Mouse (Mus musculus): Measurements from ENCODE around the gene Sdc1. TPM values are rescaled to one million over a fixed set of nuclear protein-coding genes. Genes with fewer than 3 reads are reported as not detected.

The Sdc1 gene
- polyA plus RNA-seq, 1 experiment from 2014 or later: 28.8 TPM

DNA sequence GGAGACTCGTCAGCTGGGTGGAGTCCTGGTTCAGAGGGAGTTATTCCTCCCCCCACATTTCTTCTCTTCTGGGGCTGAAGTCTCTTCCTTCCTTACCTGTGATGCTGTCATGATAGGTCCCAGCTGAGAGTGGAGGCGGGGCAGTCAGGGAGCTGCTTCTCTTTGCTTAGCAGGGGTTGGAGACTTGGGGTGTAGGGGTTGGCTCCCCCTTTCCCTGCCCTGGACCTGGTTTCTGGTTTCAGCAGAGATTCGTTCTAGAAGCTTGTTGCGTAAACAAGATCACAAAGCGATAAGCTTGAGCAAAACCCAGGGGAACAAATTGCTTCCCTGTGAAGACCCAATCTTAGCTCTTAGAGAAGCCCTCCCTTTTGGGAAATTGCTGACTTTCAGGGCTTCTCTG lies 15.4 kb downstream of the Sdc1 start:
- Histone ChIP-seq H3K9me3 (no peaks in the 10 kb centered on the region), H3K4me1 (no peaks in the 10 kb centered on the region), H3K36me3 (0 out of 2 replicates have a peak, but pooled peaks cover 4% of the 10 kb centered on the region), H3K27ac (replicated peaks) (no peak overlapping the region), H3K9ac (replicated peaks) (no peak overlapping the region), H3K4me3 (no peak overlapping the region), H3K27me3 (no peaks in the 10 kb centered on the region), H3K4me2 (replicated peaks) (no peak overlapping the region)
- no peak for ATAC-seq (replicated peaks)
- 93% methylated on average over 5 of the region's 5 CpGs for WGBS

DNA sequence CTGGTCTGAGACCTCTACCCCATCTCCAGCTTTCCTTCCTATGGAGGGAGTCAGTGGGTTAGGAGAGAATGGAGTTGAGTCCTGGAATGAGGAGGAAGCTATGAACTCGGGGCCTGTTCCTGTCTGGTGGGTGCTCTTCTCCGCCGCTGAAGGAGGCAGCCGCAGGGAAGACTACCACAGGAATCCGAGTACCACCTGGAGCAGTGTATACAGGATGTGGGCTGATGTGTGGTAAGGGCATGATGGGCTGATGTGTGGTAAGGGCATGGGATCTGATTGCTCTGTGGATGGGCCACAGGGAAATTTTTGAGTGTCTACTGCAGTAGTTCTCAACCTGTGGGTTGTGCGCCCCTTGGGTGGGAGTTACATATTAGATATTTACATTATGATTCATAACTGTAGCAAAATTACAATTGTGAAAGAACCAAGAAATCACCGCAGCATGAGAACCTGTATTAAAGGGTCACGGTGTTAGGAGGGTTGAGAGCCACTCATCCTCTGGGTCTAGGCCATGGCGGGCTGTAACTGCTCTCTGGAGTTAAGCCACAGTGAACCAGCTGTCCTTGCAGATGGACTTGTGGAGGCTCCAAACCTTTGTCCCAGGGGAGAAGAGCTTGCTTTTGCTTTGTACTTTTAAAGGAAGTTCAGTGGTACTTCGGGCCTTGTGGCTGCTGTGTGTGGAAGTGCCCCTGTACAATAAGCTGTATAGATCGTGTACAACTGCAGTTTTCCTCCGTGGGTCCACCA lies 16.0 kb downstream of the Sdc1 start:
- Histone ChIP-seq H3K4me3 (no peak overlapping the region), H3K36me3 (0 out of 2 replicates have a peak, but pooled peaks cover 9% of the 10 kb centered on the region), H3K9me3 (no peaks in the 10 kb centered on the region), H3K4me2 (replicated peaks) (no peak overlapping the region), H3K9ac (replicated peaks) (no peak overlapping the region), H3K4me1 (no peaks in the 10 kb centered on the region), H3K27ac (replicated peaks) (no peak overlapping the region), H3K27me3 (no peaks in the 10 kb centered on the region)
- 92% methylated on average over 12 of the region's 12 CpGs for WGBS
- no peak for ATAC-seq (replicated peaks)

DNA sequence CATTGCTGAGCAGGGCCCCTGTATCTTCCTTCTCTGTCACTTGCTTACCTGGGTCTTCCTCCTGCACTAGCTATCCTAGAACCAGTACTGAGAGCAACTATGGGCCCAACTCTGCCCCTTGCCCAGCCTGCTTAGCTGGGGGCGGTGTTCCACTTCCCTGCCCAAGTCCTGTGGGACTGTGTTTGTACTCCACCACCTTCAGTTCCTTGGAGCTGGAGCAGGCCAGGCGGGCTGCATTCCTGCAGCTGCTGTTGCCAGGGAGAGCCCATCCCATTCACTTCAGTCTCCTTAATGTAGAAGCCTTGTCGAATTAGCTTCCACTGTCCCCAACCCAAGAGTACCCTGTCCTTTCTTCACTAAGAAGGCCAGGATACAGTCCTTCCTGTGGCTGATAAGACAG lies 17.3 kb downstream of the Sdc1 start:
- H3K9ac ChIP-seq (replicated peaks): no peak overlapping the region
- H3K4me2 ChIP-seq (replicated peaks): no peak overlapping the region
- H3K9me3 ChIP-seq: no peaks in the 10 kb centered on the region
- peaks cover 10% of the 10 kb centered on the region; the same call in 1 of the 2 replicates for H3K36me3 ChIP-seq
- no peak overlapping the region for H3K27ac ChIP-seq (replicated peaks)
- no peaks in the 10 kb centered on the region for H3K4me1 ChIP-seq
- H3K27me3 ChIP-seq: no peaks in the 10 kb centered on the region
- no peak for ATAC-seq (replicated peaks)
- WGBS: 53% methylated on average over 3 of the region's 3 CpGs
- H3K4me3 ChIP-seq: no peak overlapping the region

DNA sequence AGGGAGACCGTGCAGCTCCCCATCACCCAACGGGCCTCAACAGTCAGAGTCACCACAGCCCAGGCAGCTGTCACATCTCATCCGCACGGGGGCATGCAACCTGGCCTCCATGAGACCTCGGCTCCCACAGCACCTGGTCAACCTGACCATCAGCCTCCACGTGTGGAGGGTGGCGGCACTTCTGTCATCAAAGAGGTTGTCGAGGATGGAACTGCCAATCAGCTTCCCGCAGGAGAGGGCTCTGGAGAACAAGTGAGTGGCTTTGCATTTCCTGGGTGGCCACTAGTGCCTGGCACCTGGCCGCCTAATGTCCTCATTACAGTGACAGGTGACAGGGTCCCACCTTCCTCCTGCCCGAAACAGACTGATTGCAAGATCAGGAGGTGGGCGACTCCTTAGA lies 19.5 kb downstream of the Sdc1 start:
- no peaks in the 10 kb centered on the region for H3K9me3 ChIP-seq
- H3K9ac ChIP-seq (replicated peaks): no peak overlapping the region
- H3K4me1 ChIP-seq: no peaks in the 10 kb centered on the region
- H3K4me2 ChIP-seq (replicated peaks): no peak overlapping the region
- H3K4me3 ChIP-seq: no peak overlapping the region
- no peak overlapping the region for H3K27ac ChIP-seq (replicated peaks)
- peaks cover 17% of the 10 kb centered on the region for H3K36me3 ChIP-seq
- ATAC-seq (replicated peaks): no peak
- WGBS: 96% methylated on average over 12 of the region's 12 CpGs
- no peaks in the 10 kb centered on the region for H3K27me3 ChIP-seq

DNA sequence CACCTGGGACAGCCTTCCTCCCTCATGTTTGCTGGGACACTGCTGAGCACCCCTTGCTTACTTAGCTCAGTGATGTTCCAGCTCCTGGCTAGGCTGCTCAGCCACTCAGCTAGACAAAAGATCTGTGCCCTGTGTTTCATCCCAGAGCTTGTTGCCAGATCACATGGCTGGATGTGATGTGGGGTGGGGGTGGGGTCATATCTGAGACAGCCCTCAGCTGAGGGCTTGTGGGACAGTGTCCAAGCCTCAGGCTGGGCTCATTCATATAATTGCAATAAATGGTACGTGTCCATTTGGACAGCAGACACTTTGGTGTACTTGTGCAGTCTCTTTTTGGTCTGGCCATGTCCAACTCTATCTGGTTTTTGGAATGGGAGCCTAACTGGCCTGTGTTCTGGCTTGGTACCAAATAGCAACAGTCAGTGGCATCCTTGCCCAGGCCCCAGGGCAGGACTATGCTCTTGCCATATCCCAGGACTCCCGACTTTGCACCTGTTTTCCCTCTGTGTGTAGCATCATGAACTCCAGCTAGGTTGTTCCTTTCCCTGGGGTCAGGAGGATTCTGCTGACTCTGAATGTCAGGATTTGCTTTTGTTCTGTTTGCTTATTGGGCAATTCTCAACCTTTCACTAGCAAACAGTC lies 22.4 kb downstream of the Sdc1 start:
- no peak overlapping the region for H3K9ac ChIP-seq (replicated peaks)
- H3K36me3 ChIP-seq: peaks cover 17% of the 10 kb centered on the region
- H3K4me1 ChIP-seq: no peaks in the 10 kb centered on the region
- no peak for ATAC-seq (replicated peaks)
- H3K27me3 ChIP-seq: no peaks in the 10 kb centered on the region
- H3K4me3 ChIP-seq: no peak overlapping the region
- H3K9me3 ChIP-seq: no peaks in the 10 kb centered on the region
- WGBS: 90% methylated on average over 2 of the region's 2 CpGs
- H3K4me2 ChIP-seq (replicated peaks): no peak overlapping the region
- H3K27ac ChIP-seq (replicated peaks): no peak overlapping the region

DNA sequence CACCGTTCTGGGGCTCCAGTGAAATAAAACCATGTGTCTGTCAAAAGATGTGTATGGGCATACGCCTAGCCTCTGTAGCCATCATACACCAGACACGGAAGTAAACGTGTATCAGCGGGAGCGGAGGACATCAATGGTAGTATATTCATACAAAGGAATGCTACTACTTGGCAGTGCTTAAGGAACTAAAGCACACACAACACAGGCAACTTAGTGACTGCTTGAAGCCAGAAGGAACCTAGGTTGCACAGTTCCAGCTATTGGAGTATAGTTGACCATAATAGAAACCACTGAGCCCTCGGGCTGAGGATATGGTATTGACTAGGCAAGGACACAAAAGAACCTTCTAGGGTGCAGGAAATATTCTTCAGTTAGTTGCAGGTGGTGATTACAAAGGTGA lies 26.8 kb downstream of the Sdc1 start:
- no peaks in the 10 kb centered on the region for H3K27me3 ChIP-seq
- H3K4me1 ChIP-seq: no peaks in the 10 kb centered on the region
- H3K9ac ChIP-seq (replicated peaks): no peak overlapping the region
- no peak overlapping the region for H3K27ac ChIP-seq (replicated peaks)
- H3K4me3 ChIP-seq: no peak overlapping the region
- no peak for ATAC-seq (replicated peaks)
- no peak overlapping the region for H3K4me2 ChIP-seq (replicated peaks)
- H3K36me3 ChIP-seq: peaks cover 6% of the 10 kb centered on the region
- WGBS: 92% methylated on average over 7 of the region's 7 CpGs
- no peaks in the 10 kb centered on the region for H3K9me3 ChIP-seq

DNA sequence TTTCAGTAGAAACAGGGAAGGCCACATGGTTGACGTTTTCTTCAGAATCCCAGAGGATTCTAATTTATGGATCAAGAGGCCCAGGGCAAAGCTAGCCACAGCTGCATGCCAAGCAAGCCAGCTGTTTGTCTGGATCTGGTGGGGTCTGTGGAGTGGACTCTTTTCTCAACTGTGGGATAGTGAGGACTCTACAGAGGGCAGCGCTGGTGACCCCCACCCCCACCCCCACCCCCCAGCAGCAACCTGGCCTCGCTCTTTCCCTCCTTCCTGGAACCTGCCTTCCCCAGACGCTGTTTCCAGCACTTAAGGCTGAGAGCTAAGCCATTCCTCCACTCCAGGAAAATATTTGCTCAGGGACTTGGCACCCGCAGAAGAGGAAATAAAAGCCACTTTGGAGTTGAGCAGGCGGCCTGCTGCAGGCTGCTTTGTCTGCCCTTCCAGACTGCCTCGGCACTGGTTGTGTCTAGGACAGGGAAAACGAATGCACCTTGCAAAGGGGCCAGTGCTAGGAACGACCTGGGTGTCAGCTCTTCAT lies 27.4 kb downstream of the Sdc1 start:
- no peak for ATAC-seq (replicated peaks)
- WGBS: 59% methylated on average over 9 of the region's 9 CpGs
- no peaks in the 10 kb centered on the region for H3K27me3 ChIP-seq

DNA sequence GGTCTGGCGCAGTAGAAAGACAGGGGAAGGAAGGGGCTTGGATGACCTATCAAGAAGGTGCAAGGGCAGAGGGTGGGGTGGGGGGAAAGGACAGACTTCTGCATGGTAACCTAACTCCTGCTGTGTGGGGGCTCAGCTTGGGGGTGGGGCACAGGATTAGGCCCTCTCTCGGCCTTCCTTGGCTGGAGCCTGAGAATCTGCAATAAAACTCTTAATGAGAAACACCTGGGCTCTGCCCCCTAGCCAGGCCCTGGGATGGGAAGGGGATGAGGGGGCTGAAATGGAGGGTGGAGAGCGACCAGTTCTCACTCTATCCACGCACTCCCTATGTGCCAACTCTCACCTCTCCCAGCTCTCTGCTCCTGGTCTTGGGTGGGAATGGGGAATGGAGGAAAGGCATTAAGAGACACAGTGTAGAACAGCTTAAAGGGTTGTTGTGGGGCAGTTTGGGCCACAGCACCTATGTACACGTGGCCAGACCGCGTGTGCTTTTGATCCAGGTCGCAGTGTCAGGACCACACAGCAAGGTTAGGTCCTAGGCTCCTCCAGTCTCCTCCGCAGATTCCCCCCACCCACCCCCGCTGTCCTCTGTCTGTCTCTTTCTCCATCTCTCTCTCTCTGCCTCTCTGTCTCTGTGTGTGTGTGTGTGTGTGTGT lies 32.4 kb downstream of the Sdc1 start:
- no peaks in the 10 kb centered on the region for H3K27me3 ChIP-seq
- H3K36me3 ChIP-seq: no peaks in the 10 kb centered on the region
- ATAC-seq (replicated peaks): no peak
- no peak overlapping the region for H3K4me3 ChIP-seq
- no peak overlapping the region for H3K9ac ChIP-seq (replicated peaks)
- H3K9me3 ChIP-seq: no peaks in the 10 kb centered on the region
- H3K4me2 ChIP-seq (replicated peaks): no peak overlapping the region
- WGBS: 61% methylated on average over 10 of the region's 10 CpGs
- no peak overlapping the region for H3K27ac ChIP-seq (replicated peaks)
- no peaks in the 10 kb centered on the region for H3K4me1 ChIP-seq

More for the DNA sequence above, 27.4 kb downstream of the Sdc1 start:
- Histone ChIP-seq H3K36me3 (peaks cover 6% of the 10 kb centered on the region), H3K9me3 (no peaks in the 10 kb centered on the region), H3K27ac (replicated peaks) (no peak overlapping the region), H3K4me1 (no peaks in the 10 kb centered on the region), H3K4me3 (no peak overlapping the region), H3K9ac (replicated peaks) (no peak overlapping the region), H3K4me2 (replicated peaks) (no peak overlapping the region)

DNA sequence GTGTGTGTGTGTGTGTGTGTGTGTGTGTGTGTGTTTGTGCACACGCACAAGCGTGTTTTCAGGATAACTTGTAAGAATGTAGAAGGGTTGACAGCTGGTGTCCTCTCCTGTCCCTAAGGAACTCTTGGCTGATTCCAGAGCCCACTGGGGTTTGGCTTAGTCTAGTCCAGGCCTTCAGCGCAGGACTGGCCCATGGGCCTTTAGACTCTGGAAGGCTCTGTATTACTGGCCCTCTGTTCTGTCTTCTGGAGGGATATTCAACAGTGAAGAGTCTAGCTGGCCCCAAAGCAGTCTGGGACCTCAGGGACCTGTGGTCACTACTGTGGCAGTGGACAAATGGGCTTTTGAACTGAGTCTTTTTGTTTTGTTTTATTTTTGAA lies 32.9 kb downstream of the Sdc1 start:
- ATAC-seq (replicated peaks): no peak
- WGBS: 98% methylated on average over 3 of the region's 3 CpGs
- Histone ChIP-seq H3K27ac (replicated peaks) (no peak overlapping the region), H3K9ac (replicated peaks) (no peak overlapping the region), H3K36me3 (no peaks in the 10 kb centered on the region), H3K27me3 (no peaks in the 10 kb centered on the region), H3K4me2 (replicated peaks) (no peak overlapping the region), H3K9me3 (no peaks in the 10 kb centered on the region), H3K4me1 (no peaks in the 10 kb centered on the region), H3K4me3 (no peak overlapping the region)

DNA sequence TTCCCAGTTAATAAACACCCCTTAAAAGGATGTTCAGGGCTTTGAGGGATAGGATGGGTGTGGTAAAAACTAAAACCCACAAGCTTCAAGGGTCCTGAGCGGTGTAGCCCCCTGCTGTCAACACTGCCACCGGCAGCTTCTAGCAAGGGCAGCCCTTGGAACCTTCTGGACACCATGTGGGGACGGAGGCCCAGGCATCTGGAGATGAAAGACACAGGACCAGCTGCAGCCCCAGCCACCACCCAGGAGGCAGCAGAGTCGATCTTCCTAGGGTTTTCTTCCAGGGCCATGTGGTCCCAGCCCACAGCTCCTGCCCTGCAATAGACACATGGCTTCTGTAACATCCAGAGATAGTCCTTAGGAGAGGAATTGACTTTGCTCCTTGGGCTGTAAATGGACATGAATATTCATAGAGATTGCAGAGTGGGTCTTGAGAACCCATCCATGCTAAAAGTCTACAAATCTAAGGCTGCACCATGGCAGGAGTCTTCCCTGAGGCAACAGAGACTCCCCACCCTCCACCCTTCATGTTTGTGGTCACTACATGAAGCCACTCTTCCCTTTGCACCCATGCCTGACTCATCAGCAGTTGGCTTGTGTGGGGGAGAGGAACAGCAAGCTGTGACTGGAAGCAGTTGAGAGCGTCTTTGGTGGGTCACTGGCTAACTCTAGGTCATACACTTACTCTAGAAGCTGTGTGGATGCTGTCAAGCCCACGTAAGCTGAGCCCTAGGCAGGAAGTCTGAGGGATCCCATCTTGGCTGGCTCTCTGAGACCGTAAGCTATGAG lies 34.0 kb downstream of the Sdc1 start:
- no peak overlapping the region for H3K9ac ChIP-seq (replicated peaks)
- no peaks in the 10 kb centered on the region for H3K36me3 ChIP-seq
- WGBS: 86% methylated on average over 7 of the region's 7 CpGs
- no peaks in the 10 kb centered on the region for H3K9me3 ChIP-seq
- no peak overlapping the region for H3K4me3 ChIP-seq
- H3K4me1 ChIP-seq: no peaks in the 10 kb centered on the region
- no peaks in the 10 kb centered on the region for H3K27me3 ChIP-seq
- H3K27ac ChIP-seq (replicated peaks): no peak overlapping the region
- ATAC-seq (replicated peaks): no peak
- no peak overlapping the region for H3K4me2 ChIP-seq (replicated peaks)

DNA sequence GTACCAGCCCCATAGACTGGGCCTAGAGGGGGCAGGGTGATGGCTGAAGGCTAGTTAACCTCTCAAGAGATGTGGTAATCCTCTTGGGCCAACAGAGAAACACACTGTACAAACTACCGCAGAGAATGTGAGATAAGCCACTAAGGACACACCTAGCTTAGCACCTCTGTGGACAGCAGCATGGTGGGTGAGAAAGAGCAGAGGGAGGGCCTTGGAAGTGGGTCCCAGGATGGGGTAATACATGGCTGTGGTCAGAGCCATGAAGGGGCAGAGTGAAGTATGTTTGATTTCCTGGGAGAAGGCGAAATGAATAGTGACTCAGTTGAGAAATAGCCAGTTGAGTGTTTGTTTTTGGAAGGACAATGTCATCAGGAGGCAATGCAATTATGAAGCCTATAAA lies 38.0 kb downstream of the Sdc1 start:
- no peak overlapping the region for H3K4me3 ChIP-seq
- no peak overlapping the region for H3K27ac ChIP-seq (replicated peaks)
- H3K4me2 ChIP-seq (replicated peaks): no peak overlapping the region
- no peaks in the 10 kb centered on the region for H3K4me1 ChIP-seq
- H3K27me3 ChIP-seq: no peaks in the 10 kb centered on the region
- H3K9ac ChIP-seq (replicated peaks): no peak overlapping the region
- no peaks in the 10 kb centered on the region for H3K9me3 ChIP-seq
- ATAC-seq (replicated peaks): no peak
- 88% methylated on average over 2 of the region's 2 CpGs for WGBS
- no peaks in the 10 kb centered on the region for H3K36me3 ChIP-seq

DNA sequence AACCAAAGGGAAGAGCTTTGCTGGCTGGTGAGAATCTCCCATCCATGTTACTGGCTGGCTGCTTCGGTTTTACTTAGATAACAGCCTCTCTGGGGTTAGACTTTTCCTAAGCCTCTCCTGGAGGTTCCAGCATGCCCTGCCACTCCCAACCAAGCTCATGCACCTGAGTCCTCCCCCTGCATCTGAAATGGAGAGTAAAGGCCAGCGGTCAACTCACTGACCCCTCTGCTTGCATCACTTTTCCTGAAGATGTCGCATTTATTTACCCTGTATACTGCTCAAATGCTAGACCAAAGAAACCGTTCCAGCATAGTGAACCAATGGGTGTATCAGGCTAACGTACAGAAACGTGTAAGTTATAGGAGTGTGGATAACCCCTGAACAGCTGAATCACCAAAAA lies 38.5 kb downstream of the Sdc1 start:
- Histone ChIP-seq H3K4me2 (replicated peaks) (no peak overlapping the region), H3K9ac (replicated peaks) (no peak overlapping the region), H3K4me3 (no peak overlapping the region), H3K27ac (replicated peaks) (no peak overlapping the region), H3K27me3 (no peaks in the 10 kb centered on the region), H3K9me3 (no peaks in the 10 kb centered on the region), H3K36me3 (no peaks in the 10 kb centered on the region), H3K4me1 (no peaks in the 10 kb centered on the region)
- ATAC-seq (replicated peaks): no peak
- 91% methylated on average over 6 of the region's 6 CpGs for WGBS
